Mouse (Mus musculus) CH12.LX (cell line): ENCODE results near the gene BC005537. TPM values are rescaled to one million over a fixed set of nuclear protein-coding genes. Genes with fewer than 3 reads are reported as not detected.
A peak's percentile ranks its signal among the peaks of the same experiment; 100 is the strongest.

ENCODE experiments used
- DNase-seq: peaks from one replicate; pipeline ENCODE4 v3.0.0-alpha.2; 2013; ENCODE audit errors: extremely low read depth
- H3K27ac ChIP-seq: 2 replicates; pipeline ENCODE4 v1.5.1; 2012; ENCODE audit warnings: low read depth, mild to moderate bottlenecking, control low read depth, moderate library complexity; ENCODE audit not compliant: insufficient read depth
- H3K27me3 ChIP-seq: replicated peaks from 2 replicates; pipeline ENCODE3; 2012; ENCODE audit warnings: inconsistent platforms
- H3K36me3 ChIP-seq, 2 experiments: replicated peaks in 1 of 2; 2 replicates each; pipeline versions ENCODE3 to v1.6.1; 2012; ENCODE audit warnings: inconsistent platforms in 1 of 2, low read length in 1 of 2, mild to moderate bottlenecking in 1 of 2, mixed read lengths in 1 of 2, moderate library complexity in 1 of 2; ENCODE audit not compliant: control insufficient read depth in 1 of 2, insufficient read depth in 1 of 2
- H3K4me1 ChIP-seq, 2 experiments: 2 replicates each; pipeline ENCODE4 v1.6.1; 2012; ENCODE audit warnings: inconsistent platforms in 1 of 2, moderate library complexity in 1 of 2; ENCODE audit not compliant: insufficient read depth in 2 of 2, control insufficient read depth in 1 of 2
- H3K4me2 ChIP-seq: 2 replicates; pipeline ENCODE4 v1.6.1; 2012; ENCODE audit warnings: low read depth, mild to moderate bottlenecking, control low read depth; ENCODE audit not compliant: poor library complexity, insufficient read depth, severe bottlenecking
- H3K4me3 ChIP-seq, 3 experiments: fragments of 150-350 bp in 1 of 3; sonication (generic) in 1 of 3; replicated peaks in 1 of 3; 2 replicates each; pipeline versions ENCODE3 to v1.5.1; 2011 to 2012; ENCODE audit warnings: low read depth in 2 of 3, low read length in 2 of 3, mild to moderate bottlenecking in 2 of 3, moderate library complexity in 2 of 3, control low read depth in 1 of 3, improper control_type of control experiment in 1 of 3, inconsistent platforms in 1 of 3, mixed read lengths in 1 of 3; ENCODE audit not compliant: poor library complexity in 1 of 3
- H3K79me2 ChIP-seq: replicated peaks from 2 replicates; pipeline ENCODE4 v1.6.1; 2012; ENCODE audit warnings: mild to moderate bottlenecking, moderate library complexity; ENCODE audit not compliant: control insufficient read depth, poor library complexity, insufficient read depth, severe bottlenecking; ENCODE audit errors: extremely low read depth
- H3K9ac ChIP-seq: 2 replicates; pipeline ENCODE4 v1.6.1; 2012; ENCODE audit warnings: low read depth, mild to moderate bottlenecking, control low read depth, moderate library complexity; ENCODE audit not compliant: insufficient read depth
- H3K9me3 ChIP-seq: replicated peaks from 2 replicates; pipeline ENCODE3; 2012; ENCODE audit warnings: low read length, inconsistent platforms, mixed read lengths
- BHLHE40 ChIP-seq: IDR thresholded peaks from 2 replicates; pipeline ENCODE4 v1.6.1; 2011; ENCODE audit warnings: mild to moderate bottlenecking, low read depth, low read length, improper control_type of control experiment
- CHD1 ChIP-seq: IDR thresholded peaks from 2 replicates; pipeline ENCODE4 v1.6.1; 2012; ENCODE audit warnings: low read depth, low read length, improper control_type of control experiment, inconsistent platforms
- CHD2 ChIP-seq: IDR thresholded peaks from 2 replicates; pipeline ENCODE4 v1.6.1; 2011; ENCODE audit warnings: low read length, improper control_type of control experiment
- CTCF ChIP-seq, 2 experiments: IDR thresholded peaks in 1 of 2; conservative IDR thresholded peaks in 1 of 2; 2 replicates each; pipeline ENCODE4 v1.5.1; 2011 to 2012; ENCODE audit warnings: low read depth in 2 of 2, low read length in 2 of 2, improper control_type of control experiment in 1 of 2, inconsistent platforms in 1 of 2, mild to moderate bottlenecking in 1 of 2, moderate library complexity in 1 of 2
- E2F4 ChIP-seq: IDR thresholded peaks from 2 replicates; pipeline ENCODE4 v1.6.1; 2011; ENCODE audit warnings: low read depth, low read length, improper control_type of control experiment; ENCODE audit not compliant: insufficient replicate concordance
- ELF1 ChIP-seq: IDR thresholded peaks from 2 replicates; pipeline ENCODE4 v1.6.1; 2014; ENCODE audit warnings: low read depth, mild to moderate bottlenecking, inconsistent platforms, low read length, improper control_type of control experiment
- ETS1 ChIP-seq: conservative IDR thresholded peaks from 2 replicates; pipeline ENCODE4 v1.6.1; 2012; ENCODE audit warnings: low read depth, mild to moderate bottlenecking, inconsistent platforms, low read length, improper control_type of control experiment, moderate library complexity
- GABPA ChIP-seq: IDR thresholded peaks from 2 replicates; pipeline ENCODE4 v1.6.1; 2012; ENCODE audit warnings: low read depth, low read length, improper control_type of control experiment, inconsistent platforms; ENCODE audit not compliant: insufficient replicate concordance
- HCFC1 ChIP-seq: IDR thresholded peaks from 2 replicates; pipeline ENCODE4 v1.6.1; 2012; ENCODE audit warnings: low read depth, mild to moderate bottlenecking, inconsistent platforms, low read length, improper control_type of control experiment
- JUND ChIP-seq: conservative IDR thresholded peaks from 2 replicates; pipeline ENCODE4 v1.6.1; 2011; ENCODE audit warnings: low read depth, low read length, improper control_type of control experiment
- KAT2A ChIP-seq: IDR thresholded peaks from 2 replicates; pipeline ENCODE4 v1.6.1; 2012; ENCODE audit warnings: low read length, improper control_type of control experiment, inconsistent platforms; ENCODE audit not compliant: insufficient replicate concordance
- MAFK ChIP-seq: IDR thresholded peaks from 2 replicates; pipeline ENCODE4 v1.6.1; 2011; ENCODE audit warnings: low read length, improper control_type of control experiment; ENCODE audit not compliant: insufficient replicate concordance
- MAZ ChIP-seq: IDR thresholded peaks from 2 replicates; pipeline ENCODE4 v1.6.1; 2012; ENCODE audit warnings: low read depth, mild to moderate bottlenecking, inconsistent platforms, low read length, improper control_type of control experiment, moderate library complexity
- MEF2A ChIP-seq: IDR thresholded peaks from 2 replicates; pipeline ENCODE4 v1.6.1; 2014; ENCODE audit warnings: low read depth, mild to moderate bottlenecking, inconsistent platforms, low read length, improper control_type of control experiment, borderline replicate concordance
- MXI1 ChIP-seq: IDR thresholded peaks from 2 replicates; pipeline ENCODE4 v1.6.1; 2011; ENCODE audit warnings: mild to moderate bottlenecking, low read depth, low read length, improper control_type of control experiment
- NELFE ChIP-seq: IDR thresholded peaks from 2 replicates; pipeline ENCODE4 v1.6.1; 2011; ENCODE audit warnings: low read depth, low read length, improper control_type of control experiment
- PAX5 ChIP-seq: IDR thresholded peaks from 2 replicates; pipeline ENCODE4 v1.6.1; 2012; ENCODE audit warnings: low read length, inconsistent platforms, mixed read lengths
- POLR2A ChIP-seq: IDR thresholded peaks from 2 replicates; pipeline ENCODE4 v1.6.1; 2011; ENCODE audit warnings: low read depth, mild to moderate bottlenecking, improper control_type of control experiment, low read length
- POLR2AphosphoS2 ChIP-seq: IDR thresholded peaks from 2 replicates; pipeline ENCODE4 v1.6.1; 2011; ENCODE audit warnings: low read depth, low read length, improper control_type of control experiment
- RCOR1 ChIP-seq: conservative IDR thresholded peaks from 2 replicates; pipeline ENCODE4 v1.6.1; 2012; ENCODE audit warnings: low read depth, mild to moderate bottlenecking, inconsistent platforms, low read length, improper control_type of control experiment
- SIN3A ChIP-seq: IDR thresholded peaks from 2 replicates; pipeline ENCODE4 v1.6.1; 2012; ENCODE audit warnings: low read length, improper control_type of control experiment, inconsistent platforms
- SMC3 ChIP-seq: IDR thresholded peaks from 2 replicates; pipeline ENCODE4 v1.6.1; 2011; ENCODE audit warnings: low read depth, low read length, improper control_type of control experiment
- TBP ChIP-seq: conservative IDR thresholded peaks from 2 replicates; pipeline ENCODE4 v1.6.1; 2011; ENCODE audit warnings: low read depth, low read length, improper control_type of control experiment
- TCF12 ChIP-seq: IDR thresholded peaks from 2 replicates; pipeline ENCODE4 v1.6.1; 2014; ENCODE audit warnings: low read depth, mild to moderate bottlenecking, inconsistent platforms, low read length, improper control_type of control experiment
- UBTF ChIP-seq: IDR thresholded peaks from 2 replicates; pipeline ENCODE4 v1.6.1; 2012; ENCODE audit warnings: low read depth, mild to moderate bottlenecking, inconsistent platforms, low read length, improper control_type of control experiment, moderate library complexity
- USF1 ChIP-seq: IDR thresholded peaks from 2 replicates; pipeline ENCODE4 v1.6.1; 2014; ENCODE audit warnings: low read depth, mild to moderate bottlenecking, inconsistent platforms, low read length, improper control_type of control experiment
- USF2 ChIP-seq: conservative IDR thresholded peaks from 2 replicates; pipeline ENCODE4 v1.6.1; 2011; ENCODE audit warnings: low read depth, low read length, improper control_type of control experiment
- ZNF384 ChIP-seq: IDR thresholded peaks from 2 replicates; pipeline ENCODE4 v1.6.1; 2012; ENCODE audit warnings: low read depth, low read length, improper control_type of control experiment, inconsistent platforms
- dilution Hi-C: fragments of 300-500 bp; cut with MboI; formaldehyde crosslinking; loops from 2 replicates; pipeline ENCODE4 v1.14.3; 2020; ENCODE audit warnings: low sequenced_read_pairs; ENCODE audit not compliant: extremely low pct_unique_long_range_greater_than_20kb, extremely low pct_ligation_motif_present
- in situ Hi-C: fragments of 300-500 bp; cut with MboI; formaldehyde crosslinking; loops from 3 replicates; pipeline ENCODE4 v1.14.3; 2019; ENCODE audit warnings: low sequenced_read_pairs, low pct_ligation_motif_present, low pct_unique_long_range_greater_than_20kb, mixed read lengths
- polyA plus RNA-seq: library from polyadenylated mRNA; unstranded; fragments of >175 nt; gene quantifications from 2 replicates; pipeline ENCODE4 v1.2.1, GENCODE M21; 2012; ENCODE audit warnings: low read depth; ENCODE audit not compliant: insufficient read length
- total RNA-seq, 2 experiments: library from RNA; depleted of rRNA; stranded (reverse); fragments of 300-350 nt in 1 of 2; fragments of >200 nt in 1 of 2; gene quantifications; 2 replicates each; pipeline ENCODE4 v1.2.3; 2012 to 2014

The BC005537 gene
- total RNA-seq (2012; rRNA removed) (21.8 and 28.3 TPM in 2 replicates), total RNA-seq (2014; rRNA removed) (37.0 and 39.0 TPM in 2 replicates), polyA plus RNA-seq (47.5 and 47.7 TPM in 2 replicates)

- Histone ChIP-seq H3K36me3 (peaks cover 11 to 19% of the 10 kb centered on the region in 2 experiments), H3K4me1 (peaks cover 5 to 21% of the 10 kb centered on the region in 2 experiments; a peak in 3 of 4 replicates), H3K27ac (peak within 1 kb of the TSS; percentile 93), H3K9ac (peak within 1 kb of the TSS; percentile 97), H3K79me2 (peaks cover 40% of the 10 kb centered on the region), H3K9me3 (no peaks in the 10 kb centered on the region), H3K4me3 (peak within 1 kb of the TSS; percentile 87 to 97 (median 91)), H3K27me3 (no peaks in the 10 kb centered on the region), H3K4me2 (peak within 1 kb of the TSS; percentile 99)
- TF ChIP-seq KAT2A = 0 out of 2 replicates have a peak, but pooled peaks have one; percentile 9
- TF ChIP-seq ELF1 = no peak; the same call in 1 of the 2 replicates
- TF ChIP-seq USF2 = no peak
- TF ChIP-seq CHD2 = peak; percentile 69; the same call in 1 of the 2 replicates
- TF ChIP-seq RCOR1 = no peak
- no peak for TF ChIP-seq GABPA
- TF ChIP-seq SIN3A = peak; percentile 77
- no peak for TF ChIP-seq HCFC1
- TF ChIP-seq MXI1 = peak; percentile 74
- peak; percentile 93 for TF ChIP-seq UBTF
- TF ChIP-seq ZNF384 = no peak
- TF ChIP-seq E2F4 = no peak
- TF ChIP-seq MAZ = peak; percentile 2; the same call in 1 of the 2 replicates
- DNase-seq = no peak
- dilution Hi-C loops = no loop called here
- in situ Hi-C loops = no loop called here
These were observed at the start of gene BC005537 for GRCm38 (mm10) chr13:24801308-24801921. Gene BC005537 (plus strand): TSS chr13:24801657.

- H3K9me3 ChIP-seq = no peaks in the 10 kb centered on the region
- in situ Hi-C loops = no loop called here
- dilution Hi-C loops = no loop called here
These were observed 44.7 kb upstream of the BC005537 start for GRCm38 (mm10) chr13:24756756-24757155.

More at GRCm38 (mm10) chr13:24756756-24757155, 44.7 kb upstream of the BC005537 start:
- Histone ChIP-seq H3K4me2 (no peak overlapping the region), H3K36me3 (peaks cover 44 to 76% of the 10 kb centered on the region in 2 experiments), H3K9ac (no peak overlapping the region), H3K27ac (no peak overlapping the region), H3K4me1 (peaks cover 4 to 20% of the 10 kb centered on the region in 2 experiments), H3K27me3 (no peaks in the 10 kb centered on the region), H3K4me3 (no peak overlapping the region), H3K79me2 (peaks cover 38% of the 10 kb centered on the region)
- DNase-seq = no peak
- TF ChIP-seq E2F4 (no peak), UBTF (no peak), RCOR1 (no peak), MEF2A (no peak), SIN3A (no peak), USF1 (no peak), PAX5 (no peak), TCF12 (no peak), TBP (no peak), POLR2AphosphoS2 (no peak), MAFK (no peak), CHD1 (no peak), JUND (no peak), ETS1 (no peak), BHLHE40 (no peak), CTCF (conservative IDR thresholded peaks at IDR 0.05 in 1 of 2, IDR thresholded peaks at IDR 0.05 in 1 of 2; ENCODE audit: low read depth in 2 of 2, low read length in 2 of 2) (no peak), CHD2 (no peak), NELFE (no peak), SMC3 (no peak), POLR2A (no peak)
